Mouse (Mus musculus): ENCODE measurements around the gene Stk39. TPM values are rescaled to one million over a fixed set of nuclear protein-coding genes. Genes with fewer than 3 reads are reported as not detected.

Stk39 gene
- polyA plus RNA-seq, 1 experiment from 2014 or later = 25.1 TPM

DNA sequence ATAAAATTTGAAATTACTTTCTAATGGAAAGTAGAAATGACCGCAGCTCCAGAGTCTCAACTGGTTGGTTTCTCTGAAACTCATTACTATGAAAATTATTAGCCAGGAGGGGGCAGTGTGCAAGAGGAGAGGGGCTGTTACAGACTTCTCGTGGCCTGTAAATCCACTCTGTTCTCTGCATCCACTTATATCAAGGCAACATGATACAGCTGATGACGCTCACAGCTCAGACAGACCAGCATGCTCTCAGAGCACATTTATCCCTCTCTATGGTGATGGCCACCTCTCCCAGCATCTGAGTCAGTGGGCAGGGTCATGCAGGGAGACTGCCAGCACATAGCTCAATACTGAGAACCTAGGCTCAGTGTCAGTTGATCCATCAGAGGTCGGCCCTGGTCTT, 250.8 kb downstream of the Stk39 start:
- no peak for ATAC-seq
- H3K27me3 ChIP-seq (replicated peaks; ENCODE audit: control insufficient read depth, insufficient read depth, low read length) = no peaks in the 10 kb centered on the region
- no peak overlapping the region for H3K4me3 ChIP-seq (ENCODE audit: low read length)
- H3K9me3 ChIP-seq (ENCODE audit: control insufficient read depth, low read length) = no peaks in the 10 kb centered on the region
- H3K4me1 ChIP-seq (ENCODE audit: control insufficient read depth, insufficient read depth, low read depth, low read length) = peaks cover 5% of the 10 kb centered on the region
- no peak overlapping the region for H3K27ac ChIP-seq (ENCODE audit: low read depth, low read length)
- 67% methylated on average over 4 of the region's 4 CpGs for WGBS
- no peaks in the 10 kb centered on the region for H3K36me3 ChIP-seq (ENCODE audit: control insufficient read depth, insufficient read depth, low read length)
- H3K4me2 ChIP-seq (ENCODE audit: low read length) = no peak overlapping the region
- no peak overlapping the region for H3K9ac ChIP-seq (ENCODE audit: low read depth, low read length)

DNA sequence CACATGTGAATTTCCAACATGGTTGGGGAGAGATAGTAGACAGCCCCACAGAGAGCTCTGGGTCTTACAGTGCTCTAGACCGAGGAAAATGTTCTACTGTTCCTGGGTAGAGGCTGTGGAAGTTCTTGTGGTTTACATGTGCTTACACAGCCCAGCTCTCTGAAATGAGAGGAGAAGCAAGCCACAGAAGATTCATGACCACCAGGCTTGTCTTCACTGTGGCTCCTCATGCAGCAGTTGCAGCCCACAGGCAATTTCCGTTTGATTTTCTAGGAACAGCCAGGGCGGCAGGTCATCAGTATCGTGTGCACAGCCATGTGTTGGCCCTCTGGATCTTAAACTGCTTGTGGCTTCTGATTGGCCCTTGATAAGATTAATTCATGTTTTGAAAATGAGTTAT, 252.2 kb downstream of the Stk39 start:
- Histone ChIP-seq H3K9me3 (ENCODE audit: control insufficient read depth, low read length) (no peaks in the 10 kb centered on the region), H3K27me3 (replicated peaks; ENCODE audit: control insufficient read depth, insufficient read depth, low read length) (no peaks in the 10 kb centered on the region), H3K4me3 (ENCODE audit: low read length) (no peak overlapping the region), H3K36me3 (ENCODE audit: control insufficient read depth, insufficient read depth, low read length) (no peaks in the 10 kb centered on the region), H3K9ac (ENCODE audit: low read depth, low read length) (no peak overlapping the region), H3K4me2 (ENCODE audit: low read length) (no peak overlapping the region), H3K4me1 (ENCODE audit: control insufficient read depth, insufficient read depth, low read depth, low read length) (peaks cover 5% of the 10 kb centered on the region), H3K27ac (ENCODE audit: low read depth, low read length) (no peak overlapping the region)
- no peak for ATAC-seq
- 91% methylated on average over 4 of the region's 4 CpGs for WGBS

DNA sequence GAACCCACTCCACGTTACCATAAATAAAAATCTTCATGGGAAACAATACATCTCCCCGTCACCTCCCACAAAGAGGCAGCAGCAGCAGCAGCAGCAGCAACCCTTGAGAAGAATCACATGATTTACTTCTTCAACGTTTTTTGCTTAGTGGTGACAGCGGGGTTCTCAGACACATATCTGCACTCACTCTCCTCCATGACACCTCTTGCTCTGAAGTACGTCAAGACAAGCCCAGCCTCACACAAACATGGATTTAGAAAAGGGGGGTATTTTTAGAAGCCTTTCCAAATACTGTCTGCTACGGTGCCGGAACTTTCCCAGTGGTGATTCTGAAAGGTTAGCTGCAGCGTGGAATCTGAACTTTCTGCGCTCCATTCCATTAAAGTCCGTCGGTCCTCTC, 256.9 kb downstream of the Stk39 start:
- Histone ChIP-seq H3K4me2 (ENCODE audit: low read length) (no peak overlapping the region), H3K36me3 (ENCODE audit: control insufficient read depth, insufficient read depth, low read length) (no peaks in the 10 kb centered on the region), H3K9me3 (ENCODE audit: control insufficient read depth, low read length) (no peaks in the 10 kb centered on the region), H3K4me3 (ENCODE audit: low read length) (no peak overlapping the region), H3K9ac (ENCODE audit: low read depth, low read length) (no peak overlapping the region), H3K27ac (ENCODE audit: low read depth, low read length) (no peak overlapping the region), H3K27me3 (replicated peaks; ENCODE audit: control insufficient read depth, insufficient read depth, low read length) (no peaks in the 10 kb centered on the region), H3K4me1 (ENCODE audit: control insufficient read depth, insufficient read depth, low read depth, low read length) (no peaks in the 10 kb centered on the region)
- WGBS = 85% methylated on average over 11 of the region's 11 CpGs
- ATAC-seq = no peak

DNA sequence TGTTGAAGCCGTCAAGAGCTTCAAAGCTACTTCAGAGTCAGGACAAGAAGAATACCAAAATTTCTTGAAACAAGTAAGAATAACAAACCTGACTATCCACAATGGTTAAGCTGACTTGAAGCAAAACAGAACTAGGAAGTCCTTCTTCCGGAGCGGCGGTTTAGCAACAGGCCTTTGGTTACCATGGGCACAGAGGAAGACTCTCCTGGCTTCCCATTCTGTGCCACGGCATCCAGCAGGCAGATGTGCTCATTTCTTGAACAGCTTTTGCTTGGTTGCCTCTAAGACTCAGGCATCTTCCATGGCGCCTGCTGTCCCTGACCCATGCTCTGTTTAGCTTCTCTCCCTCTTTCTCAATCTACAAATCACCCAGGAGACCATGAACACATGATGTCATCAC, 257.7 kb downstream of the Stk39 start:
- Histone ChIP-seq H3K9ac (ENCODE audit: low read depth, low read length) (no peak overlapping the region), H3K4me3 (ENCODE audit: low read length) (no peak overlapping the region), H3K4me1 (ENCODE audit: control insufficient read depth, insufficient read depth, low read depth, low read length) (no peaks in the 10 kb centered on the region), H3K4me2 (ENCODE audit: low read length) (no peak overlapping the region), H3K9me3 (ENCODE audit: control insufficient read depth, low read length) (no peaks in the 10 kb centered on the region), H3K27ac (ENCODE audit: low read depth, low read length) (no peak overlapping the region), H3K36me3 (ENCODE audit: control insufficient read depth, insufficient read depth, low read length) (no peaks in the 10 kb centered on the region), H3K27me3 (replicated peaks; ENCODE audit: control insufficient read depth, insufficient read depth, low read length) (no peaks in the 10 kb centered on the region)
- 65% methylated on average over 6 of the region's 6 CpGs for WGBS
- ATAC-seq = no peak

DNA sequence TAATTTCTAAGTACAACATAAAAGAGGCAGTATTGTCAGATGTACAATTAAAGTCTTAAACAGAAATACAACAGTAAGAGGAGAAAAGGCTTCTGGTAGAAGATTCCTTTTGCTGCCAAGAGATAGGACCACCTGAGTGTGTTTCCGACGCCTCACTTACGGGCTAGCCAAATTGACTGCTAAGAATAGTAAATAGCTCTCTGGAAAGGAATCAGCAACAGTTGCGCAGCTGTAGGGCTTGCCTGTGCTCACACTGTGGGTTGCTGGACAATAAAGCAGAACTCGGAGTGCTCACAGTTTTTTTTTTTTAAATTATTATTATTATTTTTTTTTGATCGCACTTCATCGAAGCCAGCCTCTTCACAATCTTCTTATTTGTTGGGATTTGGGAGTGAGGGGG, 260.6 kb downstream of the Stk39 start:
- WGBS = 76% methylated on average over 7 of the region's 7 CpGs
- no peaks in the 10 kb centered on the region for H3K4me1 ChIP-seq (ENCODE audit: control insufficient read depth, insufficient read depth, low read depth, low read length)
- H3K27ac ChIP-seq (ENCODE audit: low read depth, low read length) = no peak overlapping the region
- H3K36me3 ChIP-seq (ENCODE audit: control insufficient read depth, insufficient read depth, low read length) = no peaks in the 10 kb centered on the region
- H3K9me3 ChIP-seq (ENCODE audit: control insufficient read depth, low read length) = no peaks in the 10 kb centered on the region
- H3K27me3 ChIP-seq (replicated peaks; ENCODE audit: control insufficient read depth, insufficient read depth, low read length) = no peaks in the 10 kb centered on the region
- no peak for ATAC-seq
- H3K4me3 ChIP-seq (ENCODE audit: low read length) = no peak overlapping the region
- no peak overlapping the region for H3K9ac ChIP-seq (ENCODE audit: low read depth, low read length)
- no peak overlapping the region for H3K4me2 ChIP-seq (ENCODE audit: low read length)

DNA sequence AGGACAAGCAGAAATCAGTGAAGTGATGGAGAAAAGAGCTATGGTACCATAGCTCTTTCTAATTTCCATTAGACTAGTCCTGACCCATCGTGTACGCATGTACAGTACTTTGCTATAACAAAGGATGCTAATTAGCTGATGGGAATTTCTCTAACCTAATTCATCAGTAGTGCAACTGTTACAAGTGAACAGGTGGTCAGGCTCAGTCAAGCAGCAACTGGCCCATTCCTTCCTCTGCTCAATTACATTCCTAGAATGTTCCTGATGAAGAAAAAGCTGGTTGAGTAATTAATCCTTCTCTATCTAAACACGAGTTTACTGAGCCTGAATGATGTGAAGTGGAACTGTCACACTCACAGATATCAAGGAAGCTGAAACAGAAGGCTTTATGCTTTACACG, 275.8 kb downstream of the Stk39 start:
- Histone ChIP-seq H3K9ac (ENCODE audit: low read depth, low read length) (no peak overlapping the region), H3K4me2 (ENCODE audit: low read length) (no peak overlapping the region), H3K9me3 (ENCODE audit: control insufficient read depth, low read length) (no peaks in the 10 kb centered on the region), H3K27ac (ENCODE audit: low read depth, low read length) (no peak overlapping the region), H3K4me3 (ENCODE audit: low read length) (no peak overlapping the region), H3K4me1 (ENCODE audit: control insufficient read depth, insufficient read depth, low read depth, low read length) (no peaks in the 10 kb centered on the region), H3K27me3 (replicated peaks; ENCODE audit: control insufficient read depth, insufficient read depth, low read length) (no peaks in the 10 kb centered on the region), H3K36me3 (ENCODE audit: control insufficient read depth, insufficient read depth, low read length) (no peaks in the 10 kb centered on the region)
- WGBS = 63% methylated on average over 4 of the region's 4 CpGs
- ATAC-seq = no peak

DNA sequence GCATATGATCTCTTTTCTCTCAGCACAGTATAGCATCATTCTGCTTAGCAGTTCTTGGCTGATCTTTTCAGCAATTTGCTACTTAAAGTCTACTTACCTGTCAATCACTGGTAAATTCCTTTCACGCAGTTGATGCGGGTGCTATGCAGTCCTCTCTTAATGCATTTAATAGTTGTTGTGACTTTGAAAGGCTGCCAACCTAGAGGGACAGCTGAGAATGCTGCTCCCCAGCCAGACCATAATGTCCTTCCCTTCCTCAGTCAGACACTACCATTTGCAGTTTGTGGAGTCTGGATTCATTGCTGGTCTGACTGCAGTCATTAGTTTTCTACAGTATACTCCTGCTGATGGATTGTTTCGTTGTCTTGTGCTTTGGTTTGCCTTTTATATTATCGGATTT, 277.6 kb downstream of the Stk39 start:
- Histone ChIP-seq H3K27me3 (replicated peaks; ENCODE audit: control insufficient read depth, insufficient read depth, low read length) (no peaks in the 10 kb centered on the region), H3K4me3 (ENCODE audit: low read length) (no peak overlapping the region), H3K36me3 (ENCODE audit: control insufficient read depth, insufficient read depth, low read length) (no peaks in the 10 kb centered on the region), H3K9me3 (ENCODE audit: control insufficient read depth, low read length) (no peaks in the 10 kb centered on the region), H3K27ac (ENCODE audit: low read depth, low read length) (no peak overlapping the region), H3K9ac (ENCODE audit: low read depth, low read length) (no peak overlapping the region), H3K4me1 (ENCODE audit: control insufficient read depth, insufficient read depth, low read depth, low read length) (no peaks in the 10 kb centered on the region), H3K4me2 (ENCODE audit: low read length) (no peak overlapping the region)
- ATAC-seq = no peak
- WGBS = 63% methylated on average over 4 of the region's 4 CpGs

DNA sequence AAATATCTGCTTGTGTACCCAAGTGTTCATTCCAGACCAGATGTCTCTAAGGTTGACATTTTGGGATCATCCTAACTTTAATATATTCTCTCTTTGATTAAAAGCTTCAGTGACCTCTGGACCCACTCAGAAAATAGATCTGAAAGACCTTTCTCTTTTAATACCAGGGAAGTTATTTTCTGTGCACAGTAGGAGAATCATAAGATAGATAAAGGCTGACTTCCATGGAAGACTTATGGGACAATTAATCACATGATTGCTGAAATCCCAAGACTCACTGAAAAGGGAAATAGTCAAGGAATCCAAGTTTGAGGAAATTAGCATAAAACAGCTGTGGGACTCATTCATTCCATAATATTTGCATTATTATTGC, 278.6 kb downstream of the Stk39 start:
- H3K27ac ChIP-seq (ENCODE audit: low read depth, low read length) = no peak overlapping the region
- H3K9ac ChIP-seq (ENCODE audit: low read depth, low read length) = no peak overlapping the region
- ATAC-seq = no peak
- H3K4me1 ChIP-seq (ENCODE audit: control insufficient read depth, insufficient read depth, low read depth, low read length) = no peaks in the 10 kb centered on the region
- H3K4me2 ChIP-seq (ENCODE audit: low read length) = no peak overlapping the region
- H3K27me3 ChIP-seq (replicated peaks; ENCODE audit: control insufficient read depth, insufficient read depth, low read length) = no peaks in the 10 kb centered on the region
- H3K9me3 ChIP-seq (ENCODE audit: control insufficient read depth, low read length) = no peaks in the 10 kb centered on the region
- no peak overlapping the region for H3K4me3 ChIP-seq (ENCODE audit: low read length)
- H3K36me3 ChIP-seq (ENCODE audit: control insufficient read depth, insufficient read depth, low read length) = no peaks in the 10 kb centered on the region

DNA sequence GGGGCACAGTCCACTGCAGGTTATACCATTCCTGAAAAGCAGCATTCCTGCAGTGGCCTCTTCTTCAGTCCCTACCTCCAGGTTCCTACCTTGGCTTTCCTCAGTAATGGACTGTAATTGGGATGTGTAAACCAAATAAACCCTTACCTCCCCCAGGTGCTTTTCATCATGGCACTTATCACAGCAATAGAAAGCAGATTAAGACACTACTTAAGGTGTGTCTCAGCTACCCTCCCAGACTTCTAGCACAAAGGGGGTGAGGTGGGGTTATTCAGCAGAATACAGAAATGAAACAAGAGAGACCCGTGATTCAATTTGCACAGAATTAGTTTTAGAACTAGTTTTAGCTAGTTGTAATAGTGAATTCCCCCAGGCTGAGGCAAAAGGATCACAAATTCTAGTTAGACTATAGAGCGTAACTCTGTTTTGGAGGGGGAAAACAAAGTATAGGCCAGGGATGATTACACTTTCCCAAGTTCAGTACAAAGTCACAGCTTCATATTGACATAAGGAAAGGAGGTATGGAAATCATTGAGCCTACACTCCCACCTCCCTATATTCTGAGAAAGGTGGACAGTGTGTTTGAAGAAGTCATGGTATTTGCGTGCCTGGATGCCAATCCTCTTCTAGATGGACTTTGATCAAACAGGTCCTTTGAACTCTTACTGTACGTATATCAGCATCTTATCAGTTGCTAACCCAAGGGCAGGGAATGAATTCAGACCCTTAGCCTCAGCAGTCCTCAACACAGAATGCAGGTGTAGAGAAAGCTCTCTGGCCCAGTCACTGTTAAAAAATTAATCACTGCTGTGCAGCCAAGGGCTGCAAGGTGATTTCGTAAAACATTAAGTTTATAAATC, 279.2 kb downstream of the Stk39 start:
- H3K27ac ChIP-seq (ENCODE audit: low read depth, low read length) = no peak overlapping the region
- no peak overlapping the region for H3K9ac ChIP-seq (ENCODE audit: low read depth, low read length)
- no peak overlapping the region for H3K4me2 ChIP-seq (ENCODE audit: low read length)
- no peak overlapping the region for H3K4me3 ChIP-seq (ENCODE audit: low read length)
- no peaks in the 10 kb centered on the region for H3K9me3 ChIP-seq (ENCODE audit: control insufficient read depth, low read length)
- 88% methylated on average over 5 of the region's 5 CpGs for WGBS
- H3K36me3 ChIP-seq (ENCODE audit: control insufficient read depth, insufficient read depth, low read length) = no peaks in the 10 kb centered on the region
- H3K27me3 ChIP-seq (replicated peaks; ENCODE audit: control insufficient read depth, insufficient read depth, low read length) = no peaks in the 10 kb centered on the region
- H3K4me1 ChIP-seq (ENCODE audit: control insufficient read depth, insufficient read depth, low read depth, low read length) = no peaks in the 10 kb centered on the region
- no peak for ATAC-seq
